Mouse (Mus musculus) layer of hippocampus, adult 8-10 months (tissue): ENCODE measurements around the gene Fbxo39. TPM values are rescaled to one million over a fixed set of nuclear protein-coding genes. Genes with fewer than 3 reads are reported as not detected.
"Not testable (repeated sequence)": the region's sequence is repeated elsewhere in the genome, so short reads cannot be mapped to it uniquely, and the experiment has no call there.

ENCODE experiments used
- DNase-seq, 2 experiments: peaks; one replicate each; pipeline ENCODE4 v3.0.0; 2022; ENCODE audit warnings: low spot score in 2 of 2
- total RNA-seq, 4 experiments: library from RNA; stranded (reverse); gene quantifications; 2 replicates each; pipeline ENCODE4 v1.2.4; 2022

Gene Fbxo39
- total RNA-seq, 4 experiments from 2014 or later = not detected

DNA sequence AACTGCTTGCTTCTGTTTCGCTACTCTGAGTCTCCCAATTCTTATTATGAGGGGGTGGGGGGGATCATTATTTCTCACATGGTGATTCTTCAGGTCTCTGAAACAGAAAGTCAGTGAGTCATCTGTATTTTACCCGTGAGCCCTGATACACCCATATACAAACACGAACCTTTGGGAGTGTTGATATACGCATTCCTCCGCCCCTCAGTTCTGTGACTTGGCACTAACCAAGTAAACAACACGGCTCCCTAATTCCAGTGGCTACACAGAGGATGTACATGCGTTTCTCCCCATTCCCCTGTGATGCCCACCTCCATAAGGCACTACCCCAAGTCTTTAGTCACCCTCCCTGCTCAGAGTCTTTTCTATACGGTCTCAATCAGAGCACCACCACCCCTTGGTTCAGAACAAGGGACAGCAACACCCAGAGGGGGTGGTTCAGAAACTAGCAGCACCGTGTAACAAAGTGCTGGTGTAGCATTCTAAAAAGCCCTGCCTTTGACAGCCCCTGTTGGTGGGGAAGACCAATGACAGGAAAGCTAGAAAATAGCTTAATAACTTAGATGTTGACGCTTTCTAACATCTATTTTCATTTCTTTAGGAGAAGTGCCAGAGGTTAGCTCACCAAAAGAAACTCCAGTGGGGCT is 2.8 kb upstream of the Fbxo39 start:
- DNase-seq = no peak

DNA sequence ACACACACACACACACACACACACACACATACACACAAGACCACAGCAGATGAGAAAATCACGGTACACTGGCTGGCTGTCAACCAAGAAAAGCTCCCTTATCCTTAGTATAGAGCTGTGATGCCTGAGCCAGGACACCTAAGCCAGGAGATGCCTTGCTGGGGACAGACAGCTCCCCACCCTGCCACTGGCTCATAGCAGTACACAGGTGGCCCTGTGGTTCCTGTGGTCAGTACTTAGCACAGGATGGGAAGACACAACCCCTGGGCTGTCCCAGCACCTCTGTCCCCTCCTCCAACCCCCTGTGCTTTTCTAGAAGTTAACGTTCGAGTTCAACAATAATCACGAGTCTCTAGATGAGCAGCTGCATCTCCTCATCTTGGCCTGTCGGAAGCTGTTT is 3.8 kb downstream of the Fbxo39 start:
- DNase-seq = no peak

DNA sequence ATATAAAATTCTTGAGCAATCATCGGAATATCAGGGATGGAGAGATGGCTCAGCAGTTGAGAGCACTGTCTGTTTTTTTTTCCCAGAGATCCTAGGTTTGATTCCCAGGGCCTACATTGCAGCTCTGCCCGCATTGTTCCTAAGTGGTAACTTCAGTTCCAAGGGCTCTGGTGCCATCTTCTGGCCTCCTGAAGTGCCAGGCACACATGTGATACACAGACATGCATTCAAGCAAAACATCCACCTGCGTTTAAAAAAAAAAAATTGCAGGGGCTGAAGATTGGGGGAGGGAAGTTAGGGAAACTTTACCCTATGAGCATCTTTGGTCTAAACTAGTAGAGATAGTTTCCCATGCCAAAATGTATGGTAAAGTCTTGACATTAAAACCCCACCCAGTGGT is 10.2 kb downstream of the Fbxo39 start:
- no peak for DNase-seq

DNA sequence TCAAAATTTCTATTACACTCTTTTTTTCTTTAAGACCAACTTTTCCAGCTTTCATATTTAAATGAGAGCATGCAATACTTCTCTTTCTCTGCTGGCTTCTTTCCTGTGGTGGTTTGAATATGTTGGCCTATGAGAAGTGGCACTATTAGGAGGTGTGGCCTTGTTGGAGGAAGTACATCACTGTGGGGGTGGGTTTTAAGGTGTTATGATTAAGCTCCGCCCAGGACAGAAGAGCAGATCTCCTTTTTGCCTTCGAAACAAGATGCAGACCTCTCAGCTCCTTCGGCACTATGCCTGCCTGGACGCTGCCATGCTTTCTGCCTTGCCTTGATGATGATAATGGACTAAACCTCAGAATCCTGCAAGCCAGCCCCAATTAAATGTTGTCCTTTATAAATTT is 11.5 kb downstream of the Fbxo39 start:
- DNase-seq = no peak

DNA sequence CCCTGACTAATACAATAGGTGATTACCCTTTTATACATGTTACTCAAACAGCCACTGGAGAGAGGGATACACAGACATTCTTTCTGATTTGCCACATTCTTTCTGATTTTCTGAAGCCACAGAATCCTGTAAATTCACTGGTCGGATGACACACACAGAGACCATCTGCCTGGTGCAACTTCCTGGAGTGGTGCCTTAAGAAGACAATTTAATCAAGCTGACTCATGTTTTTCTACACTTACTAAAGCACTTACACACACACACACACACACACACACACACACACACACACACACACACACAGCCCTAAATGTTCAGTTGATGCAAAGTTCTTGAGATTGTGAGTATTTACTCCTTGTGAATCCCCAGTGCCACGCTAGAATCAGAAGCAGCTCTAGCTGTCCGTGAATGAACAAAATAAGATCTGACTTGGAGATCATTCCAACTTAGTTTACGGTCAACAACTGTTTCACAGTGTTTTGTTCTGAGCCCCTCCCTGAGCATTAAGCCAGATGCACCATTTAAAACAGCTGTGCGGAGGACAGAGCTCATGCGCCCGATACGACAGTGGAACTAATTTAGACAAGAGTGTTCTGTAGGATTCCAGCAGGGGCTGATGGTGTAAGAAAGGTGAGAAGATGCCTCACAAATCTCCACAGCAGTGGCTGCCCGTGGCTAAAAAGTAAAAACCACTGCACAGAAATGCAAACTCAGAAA is 18.9 kb downstream of the Fbxo39 start:
- peak; percentile 52 to 58 for DNase-seq

DNA sequence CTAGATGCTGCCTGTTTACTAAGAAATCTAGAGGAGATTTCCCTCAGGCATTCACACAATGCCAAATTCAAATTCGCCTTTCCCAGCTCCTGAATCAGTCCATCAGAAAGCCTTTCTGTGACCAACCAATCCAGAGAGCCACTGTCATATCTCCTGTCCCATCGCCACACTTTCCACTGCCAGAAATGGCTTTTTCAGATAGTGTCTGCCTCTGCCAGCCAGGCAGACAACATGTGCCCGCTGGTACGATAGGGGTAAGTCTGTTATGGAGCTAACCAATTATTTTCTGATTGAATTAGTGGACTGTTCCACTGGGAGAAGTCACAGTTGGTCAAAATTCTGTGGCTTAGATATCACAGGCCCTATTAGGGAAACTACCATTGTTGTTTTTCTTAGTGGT is 20.4 kb downstream of the Fbxo39 start:
- no peak for DNase-seq

DNA sequence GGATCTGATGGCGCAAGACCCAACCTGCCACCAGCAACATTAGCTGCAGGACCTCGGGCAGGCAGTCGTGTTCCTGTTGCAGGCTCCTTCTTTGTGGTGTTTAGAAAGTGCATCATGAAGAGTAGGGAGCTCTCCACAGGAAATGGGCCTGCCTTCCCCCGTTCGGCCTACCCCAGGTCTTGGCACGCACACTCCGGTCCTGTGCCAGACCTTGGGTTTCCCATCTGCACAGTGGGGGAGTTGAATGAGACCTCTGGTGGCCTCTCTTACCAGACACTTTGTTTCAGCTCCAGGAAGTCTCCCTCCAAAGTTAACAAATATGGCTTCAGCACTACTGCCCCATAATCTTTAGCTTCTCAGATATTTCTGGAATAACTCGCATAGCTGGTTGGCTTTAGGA is 22.5 kb downstream of the Fbxo39 start:
- no peak for DNase-seq

DNA sequence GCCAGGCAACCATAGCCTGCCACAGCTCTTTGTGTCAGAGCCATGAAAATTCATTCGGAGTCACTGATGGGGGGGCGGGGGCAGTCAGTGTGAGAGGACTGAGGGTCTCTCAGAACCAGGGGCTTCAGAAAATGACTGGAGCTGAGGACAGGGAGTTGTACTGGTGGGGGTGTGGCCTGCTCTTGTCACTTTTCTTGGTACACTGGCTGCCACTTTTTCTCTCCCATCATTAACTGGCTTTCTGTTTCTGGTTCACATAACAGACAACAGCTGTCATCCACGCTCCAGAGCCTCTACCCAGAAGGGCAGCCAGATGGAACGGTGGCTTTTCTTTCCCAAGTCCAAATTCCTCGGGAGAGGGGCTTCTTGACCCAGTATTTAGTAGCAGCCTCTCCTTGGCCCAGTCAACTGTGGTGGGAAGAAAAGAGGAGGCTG is 24.2 kb downstream of the Fbxo39 start:
- peak in 1 of 2 experiments; percentile 26 for DNase-seq

DNA sequence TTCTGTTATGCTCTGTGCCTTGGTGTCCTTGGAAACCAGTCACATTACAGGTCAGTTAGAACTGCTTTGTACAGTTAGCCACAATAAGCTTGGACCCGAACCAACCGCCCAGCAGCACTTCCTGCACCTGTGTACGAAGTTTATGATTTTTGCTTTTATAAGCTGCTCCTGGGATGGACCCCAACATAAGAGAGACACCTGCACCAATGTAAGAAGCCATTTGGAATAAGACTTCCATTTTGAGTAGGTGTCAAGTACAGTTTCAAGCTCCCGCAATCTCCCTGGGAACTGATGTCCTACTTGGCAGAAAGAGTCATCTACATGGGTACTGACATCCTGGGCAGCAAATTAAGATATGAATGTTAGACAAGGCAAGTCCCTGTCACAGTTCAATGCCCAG is 25.5 kb downstream of the Fbxo39 start:
- DNase-seq = no peak

DNA sequence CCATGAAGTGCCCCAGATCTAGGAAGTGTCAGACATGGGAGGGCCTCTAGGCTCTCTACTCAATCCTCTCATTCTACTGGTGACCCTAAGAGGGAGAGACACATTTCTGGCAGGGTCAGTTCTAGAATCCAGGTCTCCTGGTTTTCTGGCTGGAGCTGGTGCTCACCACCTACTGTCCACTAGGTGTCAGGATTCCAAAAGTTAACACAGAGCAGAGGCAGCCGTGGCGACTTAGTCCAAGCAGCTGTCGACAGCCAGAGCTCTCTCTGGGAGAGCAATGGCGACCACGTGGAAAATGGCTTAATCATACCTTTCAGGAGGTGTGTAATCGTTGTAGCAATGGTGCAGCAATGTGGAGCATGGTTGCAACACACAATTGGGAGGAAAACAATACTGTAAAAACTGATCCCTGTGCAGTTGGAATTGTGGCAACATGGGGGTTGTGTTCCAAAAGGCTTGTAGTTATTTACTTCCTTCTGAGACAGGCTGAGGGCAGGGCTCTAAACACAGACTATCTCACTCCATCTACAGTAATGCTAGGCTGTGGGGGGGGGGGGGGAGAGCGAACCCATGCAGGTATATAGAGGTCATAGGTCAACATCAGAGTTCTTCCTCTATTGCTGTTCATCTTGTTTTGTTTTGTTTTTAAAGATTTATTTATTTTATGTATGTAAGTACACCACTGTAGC is 28.4 kb downstream of the Fbxo39 start:
- peak in 1 of 2 experiments; percentile 74 for DNase-seq

DNA sequence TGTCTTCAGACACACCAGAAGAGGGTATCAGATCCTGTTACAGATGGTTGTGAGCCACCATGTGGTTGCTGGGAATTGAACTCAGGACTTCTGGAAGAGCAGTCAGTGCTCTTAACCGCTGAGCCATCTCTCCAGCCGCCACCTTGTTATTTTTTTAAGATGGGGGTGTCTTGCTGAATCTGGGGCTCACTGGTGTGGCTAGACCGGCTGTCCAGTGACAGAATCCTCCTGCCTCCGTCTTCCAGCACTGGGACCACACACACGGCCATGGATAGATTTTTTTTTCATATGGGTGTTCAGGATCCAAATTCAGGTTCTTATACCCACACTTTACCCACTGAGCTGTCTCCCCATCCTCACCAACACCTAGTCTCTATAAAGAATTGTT is 29.0 kb downstream of the Fbxo39 start:
- DNase-seq = not testable (repeated sequence)

DNA sequence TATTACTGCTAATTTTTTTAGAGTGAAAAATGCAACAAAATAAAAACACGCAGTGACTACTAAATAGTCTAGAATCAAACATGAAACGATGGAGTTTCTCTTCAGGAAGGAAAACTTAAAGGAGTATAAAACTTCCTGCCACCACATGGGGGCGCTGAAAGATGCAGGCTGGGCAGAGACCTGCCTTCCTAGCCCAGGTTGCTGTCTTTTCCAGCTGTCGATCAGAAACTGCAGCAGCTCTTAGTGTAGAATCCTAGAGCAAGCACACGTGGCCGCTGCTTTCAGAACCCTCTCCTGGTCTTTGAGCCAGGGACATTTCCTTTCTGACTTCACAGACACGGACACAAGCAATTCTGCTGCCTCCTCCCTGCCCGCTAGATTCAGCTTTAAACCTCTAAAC is 29.7 kb downstream of the Fbxo39 start:
- no peak for DNase-seq

DNA sequence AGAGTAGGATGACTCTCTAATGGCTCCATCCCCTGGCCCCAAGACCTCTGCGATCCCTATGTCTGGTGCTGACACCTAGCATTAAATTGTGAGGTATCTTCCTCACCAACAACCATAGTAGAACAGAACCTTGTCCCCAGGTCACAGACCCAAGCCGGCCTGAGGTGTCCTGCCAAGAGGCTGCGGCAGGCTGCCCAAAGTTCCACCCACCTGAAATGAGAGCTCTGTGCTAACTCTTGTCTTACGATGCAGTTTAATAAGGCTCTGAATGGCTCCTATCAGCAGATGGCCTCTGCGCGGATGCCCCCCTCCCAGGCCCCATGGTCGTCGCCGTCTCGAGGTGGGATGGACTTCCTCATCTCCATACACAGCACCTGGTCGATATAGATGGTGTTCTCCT is 30.2 kb downstream of the Fbxo39 start:
- no peak for DNase-seq

DNA sequence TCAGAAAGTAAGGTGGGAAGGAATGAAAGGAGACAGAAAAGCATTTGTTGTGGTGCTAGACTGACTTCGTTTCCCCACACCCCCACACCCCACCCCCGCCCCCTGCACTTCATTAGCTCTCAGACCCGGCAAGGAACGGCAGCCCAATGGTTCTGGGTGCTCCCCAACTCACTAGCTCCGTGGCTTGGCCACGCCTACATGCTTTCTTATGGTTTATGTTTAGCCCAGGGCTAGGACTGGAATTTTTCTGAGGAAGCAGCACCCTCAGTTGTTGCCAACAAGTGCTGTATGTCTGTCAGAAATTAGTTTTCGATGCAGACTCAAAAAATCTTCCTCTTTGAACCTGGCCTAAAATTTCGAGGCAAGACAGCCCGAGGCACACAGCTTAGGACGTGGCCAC is 34.3 kb downstream of the Fbxo39 start:
- no peak for DNase-seq

DNA sequence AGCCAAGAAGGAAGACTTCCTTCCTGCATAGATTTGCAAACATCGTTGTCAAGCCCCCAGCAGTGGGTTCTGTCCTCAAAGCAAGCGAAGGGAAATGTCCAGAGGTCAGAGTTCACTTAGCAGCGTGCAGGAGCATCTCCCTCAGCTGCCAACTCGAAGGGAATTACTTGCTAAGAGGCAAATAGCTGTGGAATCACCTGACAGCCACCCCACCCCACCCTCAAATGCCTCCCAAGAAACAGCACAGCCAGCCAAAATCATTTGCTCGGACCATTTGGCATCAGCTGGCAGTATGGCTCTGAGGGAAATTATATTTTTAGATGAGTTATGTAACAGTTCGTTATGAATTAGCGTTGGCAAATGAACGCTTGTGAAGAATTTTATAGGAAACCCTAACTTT is 34.8 kb downstream of the Fbxo39 start:
- peak in 1 of 2 experiments; percentile 63 for DNase-seq

DNA sequence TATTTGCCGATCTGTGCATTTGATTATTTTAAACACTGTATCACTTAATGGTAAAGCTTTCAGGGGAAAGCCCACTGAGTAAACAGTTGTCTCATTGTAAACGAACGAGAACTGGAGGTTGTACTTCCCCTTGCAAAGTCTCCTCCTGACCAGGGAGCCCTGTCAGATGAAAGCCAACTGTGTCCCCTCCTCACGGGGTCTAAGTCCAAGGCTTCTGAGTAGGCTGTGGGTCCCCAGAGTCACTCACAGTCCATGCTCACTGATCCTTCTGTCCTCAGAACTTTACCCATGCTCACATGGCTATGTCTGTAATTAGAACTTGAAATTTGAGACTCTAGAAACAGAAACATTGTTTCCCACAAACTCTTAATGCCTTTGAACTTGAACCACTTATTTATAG is 35.4 kb downstream of the Fbxo39 start:
- DNase-seq = no peak

DNA sequence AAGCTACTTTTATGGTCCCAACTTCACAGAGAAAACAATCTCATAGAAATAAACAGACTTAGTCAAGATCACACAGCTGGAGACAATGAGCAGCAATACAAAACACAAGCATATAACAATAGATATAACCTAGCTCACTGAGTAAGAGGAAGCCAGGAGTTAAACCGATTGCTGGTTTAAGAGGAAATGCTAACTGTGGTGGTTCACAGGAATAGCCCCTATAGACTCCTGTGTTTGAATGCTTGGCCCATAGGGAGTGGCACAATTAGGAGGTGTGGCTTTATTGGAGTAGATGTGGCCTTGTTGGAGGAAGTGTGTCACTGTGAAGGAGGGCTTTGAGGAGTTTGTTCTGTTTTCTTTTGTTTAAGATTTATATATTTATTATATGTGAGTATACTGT is 38.0 kb downstream of the Fbxo39 start:
- no peak for DNase-seq

DNA sequence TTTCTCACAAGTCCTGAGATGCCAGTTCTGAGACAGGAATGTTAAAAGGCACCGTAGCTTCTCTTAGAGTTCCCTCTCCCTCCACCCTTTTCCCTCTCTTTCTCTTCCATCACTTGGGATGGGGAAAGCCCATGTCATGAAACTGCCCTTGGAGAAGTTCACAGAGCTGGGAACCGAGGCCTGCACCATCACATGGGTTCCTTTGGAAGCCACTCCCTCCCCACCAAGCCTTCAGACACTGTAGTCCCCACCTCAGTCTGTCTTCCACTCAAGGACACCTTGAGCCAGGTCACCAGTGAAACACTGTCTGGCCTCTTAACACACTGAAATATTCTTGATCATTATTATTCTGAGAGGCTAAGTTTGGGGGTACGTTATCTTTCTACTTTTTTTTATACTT is 38.9 kb downstream of the Fbxo39 start:
- no peak for DNase-seq

DNA sequence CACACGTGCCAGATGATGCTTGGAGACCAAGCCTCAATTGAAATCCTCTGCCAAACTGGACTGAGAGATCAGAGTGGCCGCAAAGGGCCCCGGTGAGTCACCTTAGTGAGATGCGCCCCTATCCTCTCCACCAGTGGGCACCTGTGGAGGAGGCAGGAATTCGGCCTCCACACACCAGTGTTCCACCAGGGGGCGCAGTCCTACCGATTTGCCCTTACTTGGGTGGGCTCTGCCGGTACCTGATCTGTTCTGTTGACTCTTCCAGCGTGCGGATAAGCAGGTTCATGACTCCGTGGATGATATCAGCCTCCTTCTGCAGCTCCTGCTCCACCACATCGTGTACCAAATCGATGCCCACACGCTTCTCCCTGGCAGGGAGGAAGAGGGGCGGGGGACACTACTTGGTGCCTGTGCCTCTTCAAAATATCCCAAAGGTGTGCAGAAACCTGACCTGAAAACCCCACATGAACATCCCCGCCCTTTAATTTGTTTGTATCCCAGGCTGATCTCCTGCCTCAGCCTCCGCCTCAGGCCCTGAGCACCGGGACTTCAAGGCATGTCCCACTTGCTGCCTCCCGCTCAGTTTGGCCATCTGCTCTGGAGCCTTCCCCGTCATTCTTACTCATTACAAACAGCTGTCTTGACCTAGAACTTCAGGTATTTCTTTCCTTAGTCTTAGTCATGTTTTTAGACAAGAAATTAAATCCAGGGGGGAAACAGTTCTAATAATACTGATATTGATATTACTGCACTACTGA is 40.9 kb downstream of the Fbxo39 start:
- peak in 1 of 2 experiments; percentile 76 for DNase-seq

DNA sequence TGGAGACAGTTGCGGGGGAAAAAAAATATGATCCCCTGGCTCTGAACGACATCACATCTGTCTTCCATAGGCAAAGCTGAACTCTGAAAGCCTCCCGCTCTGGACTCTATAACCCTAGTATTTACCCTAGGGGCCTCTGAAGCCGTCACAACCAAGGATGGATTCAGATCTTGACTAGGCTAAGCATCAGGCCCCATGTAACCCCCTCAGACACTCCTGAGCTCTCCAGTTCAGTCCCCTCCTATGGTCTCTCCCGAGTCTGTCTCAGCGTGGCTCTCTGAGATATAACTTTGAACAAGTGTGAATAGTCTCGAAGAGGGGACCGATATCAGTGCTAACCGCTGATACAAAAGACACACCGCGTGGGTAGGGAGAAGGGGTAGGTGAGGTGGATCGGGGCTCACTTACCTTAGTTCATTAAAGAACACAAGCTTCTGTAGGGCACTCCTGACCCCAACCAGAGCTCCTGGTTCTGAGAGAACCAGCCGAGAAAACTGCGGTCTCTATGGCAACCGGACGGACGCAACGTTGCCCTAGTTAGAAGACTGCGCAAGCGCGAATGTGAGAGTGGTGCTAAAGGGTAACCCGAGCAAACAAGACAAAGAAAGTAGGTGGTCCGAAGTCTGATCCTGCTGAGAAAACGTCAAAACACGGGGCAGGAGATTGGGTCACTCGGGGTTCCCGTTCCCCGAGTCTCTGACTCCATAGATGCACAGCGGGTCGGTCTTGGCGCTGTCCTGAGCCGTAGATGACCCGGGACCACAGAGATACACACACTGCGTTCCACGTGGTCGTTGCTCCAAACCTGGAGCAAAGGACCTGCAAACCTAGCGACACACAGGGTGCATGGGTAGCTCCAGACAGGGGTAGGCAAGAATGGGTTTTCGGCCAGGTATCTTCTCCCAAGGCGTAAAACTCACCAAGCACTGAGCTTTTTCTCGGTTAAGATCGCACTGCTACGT is 47.4 kb downstream of the Fbxo39 start:
- peak; percentile 62 to 75 for DNase-seq

DNA sequence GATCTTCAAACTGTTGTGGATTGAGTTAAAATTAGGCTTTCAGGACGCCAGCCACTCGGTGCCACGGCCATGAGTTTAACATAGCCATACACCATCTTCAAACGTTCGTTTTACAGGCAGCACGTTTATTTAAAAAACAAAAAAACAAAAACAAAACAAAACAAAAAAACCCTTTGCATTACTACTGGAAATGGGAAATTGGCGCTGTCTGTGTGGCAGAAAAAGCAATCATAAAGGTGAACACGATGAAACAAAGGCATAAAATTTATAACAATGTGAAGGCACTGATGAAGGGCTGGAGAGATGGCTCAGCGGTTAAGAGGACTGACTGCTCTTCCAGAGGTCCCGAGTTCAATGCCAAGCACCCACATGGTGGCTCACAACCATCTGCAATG is 48.1 kb downstream of the Fbxo39 start, which contains the start of gene Tekt1:
Gene Tekt1 (minus strand): TSS at position 96 of the 395 bp plus-strand sequence.
- DNase-seq = no peak
